Mouse (Mus musculus) heart, postnatal 0 days (tissue): ENCODE measurements around the gene Igf1r. TPM values are rescaled to one million over a fixed set of nuclear protein-coding genes. Genes with fewer than 3 reads are reported as not detected.
"Not testable (repeated sequence)": the region's sequence is repeated elsewhere in the genome, so short reads cannot be mapped to it uniquely, and the experiment has no call there.

Experiments used
- ATAC-seq: fragments of 200-750 bp; cut with Nextera tagmentation; 2 replicates; pipeline ENCODE4 v1.8.0; 2017; ENCODE audit warnings: low read depth, moderate number of reproducible peaks, moderate library complexity; ENCODE audit not compliant: insufficient read depth
- DNase-seq: peaks from one replicate; pipeline ENCODE4 v3.0.0-alpha.2; 2016; ENCODE audit warnings: low spot score
- H3K27ac ChIP-seq: fragments of 300-500 bp; sonication (generic); 2 replicates; pipeline ENCODE4 v1.5.1; 2014; ENCODE audit warnings: low read depth, mild to moderate bottlenecking
- H3K27me3 ChIP-seq: fragments of 300-500 bp; sonication (generic); 2 replicates; pipeline ENCODE4 v1.6.1; 2014; ENCODE audit warnings: low read length, mixed read lengths; ENCODE audit not compliant: control insufficient read depth, insufficient read depth
- H3K36me3 ChIP-seq: fragments of 300-500 bp; sonication (generic); replicated peaks from 2 replicates; pipeline ENCODE4 v1.6.1; 2014; ENCODE audit warnings: low read length, mixed read lengths; ENCODE audit not compliant: control insufficient read depth, insufficient read depth
- H3K4me1 ChIP-seq: fragments of 300-500 bp; sonication (generic); 2 replicates; pipeline ENCODE4 v1.6.1; 2014; ENCODE audit warnings: antibody characterized with exemption; ENCODE audit not compliant: control insufficient read depth, insufficient read depth
- H3K4me2 ChIP-seq: fragments of 300-500 bp; sonication (generic); 2 replicates; pipeline ENCODE4 v1.6.1; 2014; ENCODE audit warnings: low read depth, mild to moderate bottlenecking, low read length, moderate library complexity
- H3K4me3 ChIP-seq: fragments of 300-500 bp; sonication (generic); 2 replicates; pipeline ENCODE4 v1.5.1; 2014; ENCODE audit warnings: low read depth, low read length
- H3K9ac ChIP-seq: fragments of 300-500 bp; sonication (generic); replicated peaks from 2 replicates; pipeline ENCODE4 v1.6.1; 2014; ENCODE audit warnings: low read depth, low read length, mixed read lengths
- H3K9me3 ChIP-seq: fragments of 300-500 bp; sonication (generic); replicated peaks from 2 replicates; pipeline ENCODE4 v1.6.1; 2016; ENCODE audit warnings: low read length; ENCODE audit not compliant: control insufficient read depth
- CTCF ChIP-seq: IDR thresholded peaks from 2 replicates; pipeline ENCODE4 v1.5.1; 2016; ENCODE audit warnings: antibody characterized with exemption, control low read depth, low read depth
- EP300 ChIP-seq: IDR thresholded peaks from 2 replicates; pipeline ENCODE4 v1.6.1; 2016; ENCODE audit warnings: antibody characterized with exemption, low read depth
- WGBS: fragments of 180-500 bp; shearing (Covaris S2); extraction: QIAGEN DNeasy Blood & Tissue Kit; methylation state at CpG from one replicate; pipeline ENCODE4 v1.1.7; 2014; 5-methylcytosine and 5-hydroxymethylcytosine counted together
- polyA plus RNA-seq: library from polyadenylated mRNA; unstranded; fragments of >200 nt; fragmentation: Nextera tagmentation; extraction: Ambion mirVana; gene quantifications from 2 replicates; pipeline ENCODE4 v1.2.1, GENCODE M21; 2015
- total RNA-seq: library from RNA; depleted of rRNA; stranded (reverse); fragments of >200 nt; gene quantifications from 2 replicates; pipeline ENCODE4 v1.2.3, GENCODE M21; 2014; ENCODE audit warnings: low replicate concordance

Gene Igf1r
- total and polyA plus RNA-seq, 2 experiments from 2014 or later = 8.8 to 41.8 TPM

- H3K36me3 ChIP-seq = no peaks in the 10 kb centered on the region
- ATAC-seq = no peak
Measured at GRCm38 (mm10) chr7:68273515-68273914, 320.9 kb downstream of the Igf1r start, which contains the start of gene Fam169b. Gene Fam169b, plus strand, starts transcription at chr7:68273839.

DNA sequence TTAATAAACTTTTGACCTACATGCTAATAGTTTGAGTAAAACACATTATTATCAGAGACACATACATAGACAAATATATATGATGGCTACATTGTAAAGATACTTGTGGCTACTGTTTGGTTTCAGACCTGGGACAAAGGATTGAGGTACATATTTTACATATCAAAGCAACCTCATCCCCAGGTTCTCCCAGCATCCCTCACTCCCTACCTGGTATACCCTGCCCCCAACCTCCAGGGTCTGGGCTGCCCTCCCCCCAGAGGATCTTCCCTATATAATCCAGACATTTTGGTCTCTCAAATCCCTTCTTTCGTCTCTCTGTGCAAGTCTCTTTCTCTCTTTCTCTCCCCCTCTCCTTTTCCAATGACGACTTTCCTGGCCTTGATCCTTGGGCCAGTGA is 321.6 kb downstream of the Igf1r start:
- no peak for TF ChIP-seq CTCF
- TF ChIP-seq EP300 = no peak

More at GRCm38 (mm10) chr7:68273515-68273914, 320.9 kb downstream of the Igf1r start, which contains the start of gene Fam169b:
- no peak within 1 kb of the TSS for H3K27ac ChIP-seq
- no peak within 1 kb of the TSS for H3K9ac ChIP-seq
- no peaks in the 10 kb centered on the region for H3K9me3 ChIP-seq
- peaks cover 14% of the 10 kb centered on the region for H3K4me1 ChIP-seq
- TF ChIP-seq EP300 = no peak
- TF ChIP-seq CTCF = no peak
- no peak within 1 kb of the TSS for H3K4me2 ChIP-seq
- H3K4me3 ChIP-seq = no peak within 1 kb of the TSS
- H3K27me3 ChIP-seq = peaks cover 7% of the 10 kb centered on the region; the same call in 1 of the 2 replicates
- no peak for DNase-seq

DNA sequence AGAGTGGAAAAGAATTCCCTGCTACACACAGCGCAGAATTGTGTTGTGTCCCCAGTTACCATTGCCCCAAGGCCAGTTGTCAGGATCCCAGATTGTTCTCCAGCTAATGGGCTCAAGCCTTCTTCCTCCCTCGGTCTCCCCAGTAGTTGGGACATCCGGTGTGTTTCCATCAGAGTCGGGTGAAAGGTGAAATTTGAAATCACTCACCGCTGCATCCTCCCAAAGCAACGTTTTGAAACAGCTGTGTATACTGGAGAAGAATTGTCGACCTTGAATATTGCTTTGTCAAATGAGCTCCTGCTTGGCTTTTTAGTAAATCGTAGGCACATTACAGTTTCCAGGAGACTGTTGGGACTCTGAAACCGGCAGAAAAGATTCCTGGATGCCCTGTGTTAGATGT is 322.3 kb downstream of the Igf1r start:
- WGBS = 80% methylated on average over 9 of the region's 9 CpGs
- H3K27ac ChIP-seq = no peak overlapping the region
- H3K9ac ChIP-seq = no peak overlapping the region
- TF ChIP-seq CTCF (no peak), EP300 (no peak)
- no peaks in the 10 kb centered on the region for H3K36me3 ChIP-seq
- H3K27me3 ChIP-seq = peaks cover 7% of the 10 kb centered on the region; the same call in 1 of the 2 replicates
- peaks cover 14% of the 10 kb centered on the region for H3K4me1 ChIP-seq
- H3K9me3 ChIP-seq = no peaks in the 10 kb centered on the region
- ATAC-seq = no peak
- H3K4me2 ChIP-seq = no peak overlapping the region
- no peak for DNase-seq
- H3K4me3 ChIP-seq = no peak overlapping the region

More for the DNA sequence above, 321.6 kb downstream of the Igf1r start:
- no peak overlapping the region for H3K27ac ChIP-seq
- no peak for DNase-seq
- no peaks in the 10 kb centered on the region for H3K9me3 ChIP-seq
- peaks cover 14% of the 10 kb centered on the region for H3K4me1 ChIP-seq
- no peak overlapping the region for H3K9ac ChIP-seq
- H3K4me3 ChIP-seq = no peak overlapping the region
- ATAC-seq = no peak
- 83% methylated on average over 2 of the region's 2 CpGs for WGBS
- no peak overlapping the region for H3K4me2 ChIP-seq
- H3K27me3 ChIP-seq = peaks cover 7% of the 10 kb centered on the region; the same call in 1 of the 2 replicates
- no peaks in the 10 kb centered on the region for H3K36me3 ChIP-seq

DNA sequence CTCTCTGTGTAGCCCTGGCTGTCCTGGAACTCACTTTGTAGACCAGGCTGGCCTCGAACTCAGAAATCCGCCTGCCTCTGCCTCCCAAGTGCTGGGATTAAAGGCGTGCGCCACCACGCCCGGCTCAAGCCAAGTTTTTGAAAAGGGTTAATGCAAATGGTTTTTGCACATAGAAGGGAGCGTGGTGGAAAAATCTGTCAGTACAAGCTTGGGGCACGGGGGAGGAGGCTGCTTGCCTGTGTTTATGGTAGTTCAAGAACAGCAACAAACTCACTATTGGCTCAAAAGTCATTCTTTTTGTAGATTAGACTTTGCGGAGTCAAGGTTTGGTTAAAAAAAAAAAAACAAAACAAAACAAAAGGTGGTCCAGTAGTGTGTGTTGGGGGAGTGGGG is 322.8 kb downstream of the Igf1r start:
- not testable (repeated sequence) for DNase-seq, H3K9me3 ChIP-seq, H3K27me3 ChIP-seq, H3K36me3 ChIP-seq, ATAC-seq, H3K27ac ChIP-seq
- Histone ChIP-seq H3K4me3 (peak overlapping the region; percentile 43), H3K4me1 (peaks cover 14% of the 10 kb centered on the region), H3K9ac (0 out of 2 replicates have a peak overlapping the region, but pooled peaks have one; percentile 32), H3K4me2 (peak overlapping the region; percentile 73)
- 53% methylated on average over 9 of the region's 9 CpGs for WGBS

- Histone ChIP-seq H3K27ac (no peak overlapping the region; the same call in 1 of the 2 replicates), H3K9me3 (no peaks in the 10 kb centered on the region), H3K4me1 (peaks cover 10% of the 10 kb centered on the region), H3K36me3 (no peaks in the 10 kb centered on the region), H3K4me2 (peak overlapping the region; percentile 73), H3K9ac (peak overlapping the region; percentile 32; the same call in 1 of the 2 replicates), H3K4me3 (peak overlapping the region; percentile 43), H3K27me3 (peaks cover 7% of the 10 kb centered on the region; the same call in 1 of the 2 replicates)
- 12% methylated on average over 35 of the region's 36 CpGs for WGBS
- DNase-seq (no peak), ATAC-seq (no peak)
- TF ChIP-seq EP300 = no peak
- TF ChIP-seq CTCF = no peak
Measured at GRCm38 (mm10) chr7:68275838-68276731, 323.5 kb downstream of the Igf1r start.
